Mouse (Mus musculus) bone marrow macrophage, adult 2 months (primary cell): Measurements from ENCODE around the gene Npas3.

ENCODE experiments used
- CTCF ChIP-seq: IDR thresholded peaks from 2 replicates; pipeline ENCODE4 v1.5.1; 2012; ENCODE audit warnings: low read depth, mild to moderate bottlenecking, low read length, moderate library complexity
- POLR2A ChIP-seq: IDR thresholded peaks from 2 replicates; pipeline ENCODE4 v1.6.1; 2012; ENCODE audit warnings: mild to moderate bottlenecking, low read depth, low read length, borderline replicate concordance

DNA sequence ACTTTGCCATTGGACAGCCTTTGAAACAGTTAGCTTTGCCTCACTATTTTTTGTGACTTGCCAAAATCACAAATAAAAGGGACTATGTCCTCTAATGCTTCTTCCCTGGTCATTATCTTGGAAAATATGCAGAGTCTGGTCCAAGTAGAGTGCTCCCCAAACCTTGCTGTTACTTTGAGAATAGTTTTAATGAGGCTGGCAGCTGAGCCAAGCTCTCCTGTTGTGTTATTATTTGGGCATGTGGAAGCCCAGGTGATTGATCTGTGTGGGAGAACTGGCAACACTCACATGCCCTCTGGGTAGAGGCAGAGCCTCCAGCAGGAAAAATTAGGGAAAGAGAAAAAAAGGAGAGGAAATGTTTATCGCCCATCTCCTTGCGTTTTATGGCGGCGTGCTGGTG is 500.9 kb downstream of the Npas3 start:
- TF ChIP-seq POLR2A (no peak), CTCF (no peak)
